Mouse (Mus musculus) embryonic facial prominence, embryonic 13.5 days (tissue): Measurements from ENCODE around the gene Chchd5. TPM values are rescaled to one million over a fixed set of nuclear protein-coding genes. Genes with fewer than 3 reads are reported as not detected.

Source experiments
- ATAC-seq: fragments of 200-750 bp; cut with Nextera tagmentation; 2 replicates; pipeline ENCODE4 v1.8.0; 2017; ENCODE audit warnings: low read depth; ENCODE audit not compliant: insufficient number of reproducible peaks, insufficient read depth, low FRiP score, low TSS enrichment
- H3K27ac ChIP-seq: fragments of 300-500 bp; sonication (generic); 2 replicates; pipeline ENCODE4 v1.5.1; 2015; ENCODE audit warnings: moderate library complexity, mild to moderate bottlenecking, inconsistent platforms
- H3K27me3 ChIP-seq: fragments of 300-500 bp; sonication (generic); 2 replicates; pipeline ENCODE4 v1.6.1; 2015; ENCODE audit warnings: mild to moderate bottlenecking, inconsistent platforms
- H3K36me3 ChIP-seq: fragments of 300-500 bp; sonication (generic); 2 replicates; pipeline ENCODE4 v1.6.1; 2015; ENCODE audit warnings: mild to moderate bottlenecking, inconsistent platforms
- H3K4me1 ChIP-seq: fragments of 300-500 bp; sonication (generic); 2 replicates; pipeline ENCODE4 v1.6.1; 2015; ENCODE audit warnings: inconsistent platforms
- H3K4me2 ChIP-seq: fragments of 300-500 bp; sonication (generic); 2 replicates; pipeline ENCODE4 v1.6.1; 2015; ENCODE audit warnings: moderate library complexity, mild to moderate bottlenecking, inconsistent platforms
- H3K4me3 ChIP-seq: fragments of 300-500 bp; sonication (generic); 2 replicates; pipeline ENCODE4 v1.5.1; 2015; ENCODE audit warnings: mild to moderate bottlenecking, inconsistent platforms
- H3K9ac ChIP-seq: fragments of 300-500 bp; sonication (generic); 2 replicates; pipeline ENCODE4 v1.6.1; 2015; ENCODE audit warnings: mild to moderate bottlenecking, inconsistent platforms
- H3K9me3 ChIP-seq: fragments of 300-500 bp; sonication (generic); 2 replicates; pipeline ENCODE4 v1.6.1; 2016; ENCODE audit warnings: inconsistent platforms
- WGBS: fragments of 180-500 bp; shearing (Covaris S2); methylation state at CpG from one replicate; pipeline ENCODE4 v1.1.7; 2015; ENCODE audit warnings: mixed read lengths; 5-methylcytosine and 5-hydroxymethylcytosine counted together
- polyA plus RNA-seq: library from polyadenylated mRNA; unstranded; fragments of >200 nt; fragmentation: Nextera tagmentation; extraction: Ambion mirVana; gene quantifications from 2 replicates; pipeline ENCODE4 v1.2.1, GENCODE M21; 2015

Chchd5 gene
- polyA plus RNA-seq, 1 experiment from 2014 or later: 31.7 TPM

DNA sequence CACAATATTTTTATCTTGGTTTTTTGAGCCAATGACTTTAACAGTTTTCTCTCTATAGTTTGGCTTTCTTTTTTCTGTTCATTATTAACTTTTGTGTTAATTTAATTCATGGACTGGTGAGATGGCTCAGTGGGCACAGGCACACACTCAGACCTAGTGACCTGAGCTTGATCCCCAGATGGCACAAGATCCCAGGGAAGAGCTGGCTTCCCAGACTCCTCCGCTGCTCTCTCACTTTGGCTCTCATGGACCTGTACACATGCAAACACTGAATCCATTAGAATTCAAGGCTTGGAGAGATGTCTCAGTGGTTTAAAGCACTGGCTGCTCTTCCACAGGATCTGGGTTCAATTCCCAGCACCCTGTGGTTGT is 13.1 kb upstream of the Chchd5 start:
- no peak overlapping the region for H3K27ac ChIP-seq
- no peak for ATAC-seq

DNA sequence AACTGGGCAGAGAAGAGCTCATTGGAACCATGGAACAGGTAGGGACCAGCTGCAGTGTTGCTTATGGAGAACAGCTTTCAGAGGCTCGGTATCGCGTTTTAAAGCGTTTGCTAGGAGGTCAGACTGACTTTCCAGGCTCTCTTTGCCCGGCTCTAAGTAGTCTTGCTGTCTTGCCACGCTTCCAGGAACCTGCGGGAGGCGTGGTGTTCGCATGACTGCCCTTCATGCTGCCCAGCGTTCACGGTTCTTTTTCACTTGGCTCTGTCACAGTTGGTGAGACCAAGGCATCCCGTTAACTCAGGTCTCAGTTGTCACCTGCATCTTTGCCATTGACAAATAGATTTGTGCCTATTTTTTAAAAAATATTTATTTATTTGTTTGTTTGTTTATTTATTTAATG is 11.4 kb upstream of the Chchd5 start:
- H3K27ac ChIP-seq: no peak overlapping the region
- H3K9ac ChIP-seq: no peak overlapping the region
- no peaks in the 10 kb centered on the region for H3K9me3 ChIP-seq
- H3K4me3 ChIP-seq: no peak overlapping the region
- no peak for ATAC-seq
- no peak overlapping the region for H3K4me2 ChIP-seq
- WGBS: 94% methylated on average over 12 of the region's 12 CpGs
- no peaks in the 10 kb centered on the region for H3K4me1 ChIP-seq
- H3K27me3 ChIP-seq: no peaks in the 10 kb centered on the region
- H3K36me3 ChIP-seq: peaks cover 94% of the 10 kb centered on the region

More for the DNA sequence above, 13.1 kb upstream of the Chchd5 start:
- Histone ChIP-seq H3K36me3 (peaks cover 90% of the 10 kb centered on the region), H3K9ac (no peak overlapping the region), H3K4me3 (no peak overlapping the region), H3K4me2 (no peak overlapping the region), H3K9me3 (no peaks in the 10 kb centered on the region), H3K27me3 (no peaks in the 10 kb centered on the region), H3K4me1 (no peaks in the 10 kb centered on the region)
- WGBS: 88% methylated on average over 1 of the region's 1 CpGs

DNA sequence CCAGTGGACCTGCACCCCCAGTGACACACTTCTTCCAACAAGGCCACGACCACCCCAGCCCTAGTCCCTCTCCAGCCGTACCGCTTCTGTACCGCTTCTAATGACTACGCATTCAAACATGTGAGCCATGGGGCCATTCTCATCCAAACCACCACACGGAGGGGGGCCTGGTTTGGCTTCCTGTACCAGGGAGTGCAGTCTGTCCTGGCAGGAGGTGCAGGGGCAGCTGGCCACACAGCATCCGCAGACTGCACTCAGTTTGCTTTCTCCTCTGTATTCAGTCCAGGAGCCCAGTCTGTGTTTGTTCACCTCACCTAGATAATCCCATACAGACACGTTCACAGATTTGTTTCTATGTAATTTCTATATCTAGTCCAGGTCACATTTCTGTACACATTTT is 7.5 kb upstream of the Chchd5 start:
- H3K9me3 ChIP-seq: no peaks in the 10 kb centered on the region
- no peak for ATAC-seq
- peaks cover 94% of the 10 kb centered on the region for H3K36me3 ChIP-seq
- H3K4me3 ChIP-seq: no peak overlapping the region
- H3K4me1 ChIP-seq: no peaks in the 10 kb centered on the region
- H3K4me2 ChIP-seq: no peak overlapping the region
- H3K27ac ChIP-seq: no peak overlapping the region
- H3K9ac ChIP-seq: no peak overlapping the region
- 92% methylated on average over 8 of the region's 8 CpGs for WGBS
- H3K27me3 ChIP-seq: no peaks in the 10 kb centered on the region

DNA sequence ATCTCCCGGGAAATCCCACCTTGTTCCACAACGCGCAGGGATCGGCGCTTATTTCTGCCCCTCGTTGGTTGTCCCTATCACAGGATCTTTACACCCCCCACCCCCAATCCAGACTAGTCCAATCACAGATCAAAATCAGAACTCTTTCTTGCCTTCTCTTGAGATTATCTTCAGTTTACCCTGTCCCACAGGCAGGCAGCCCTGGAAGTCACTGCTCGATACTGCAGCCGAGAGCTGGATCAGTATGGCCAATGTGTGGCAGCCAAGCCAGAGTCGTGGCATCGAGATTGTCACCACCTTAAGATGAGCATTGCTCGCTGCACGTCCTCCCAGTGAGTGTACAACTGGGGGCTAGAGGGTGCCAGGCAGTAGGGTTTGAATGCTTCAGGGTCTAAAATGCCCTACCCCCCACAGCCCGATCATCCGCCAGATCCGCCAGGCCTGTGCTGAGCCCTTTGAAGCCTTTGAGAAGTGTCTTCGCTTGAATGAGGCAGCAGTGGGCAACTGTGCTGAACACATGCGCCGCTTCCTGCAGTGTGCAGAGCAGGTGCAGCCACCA is 566 bp downstream of the Chchd5 start:
- H3K4me2 ChIP-seq: peak overlapping the region; percentile 90
- H3K4me1 ChIP-seq: peaks cover 14% of the 10 kb centered on the region
- H3K4me3 ChIP-seq: peak overlapping the region; percentile 65
- no peaks in the 10 kb centered on the region for H3K27me3 ChIP-seq
- peaks cover 8% of the 10 kb centered on the region; the same call in 1 of the 2 replicates for H3K9me3 ChIP-seq
- H3K9ac ChIP-seq: peak overlapping the region; percentile 74
- H3K27ac ChIP-seq: peak overlapping the region; percentile 91
- peaks cover 56% of the 10 kb centered on the region for H3K36me3 ChIP-seq
- WGBS: 37% methylated on average over 18 of the region's 18 CpGs
- ATAC-seq: 0 out of 2 replicates have a peak, but pooled peaks have one; percentile 13

DNA sequence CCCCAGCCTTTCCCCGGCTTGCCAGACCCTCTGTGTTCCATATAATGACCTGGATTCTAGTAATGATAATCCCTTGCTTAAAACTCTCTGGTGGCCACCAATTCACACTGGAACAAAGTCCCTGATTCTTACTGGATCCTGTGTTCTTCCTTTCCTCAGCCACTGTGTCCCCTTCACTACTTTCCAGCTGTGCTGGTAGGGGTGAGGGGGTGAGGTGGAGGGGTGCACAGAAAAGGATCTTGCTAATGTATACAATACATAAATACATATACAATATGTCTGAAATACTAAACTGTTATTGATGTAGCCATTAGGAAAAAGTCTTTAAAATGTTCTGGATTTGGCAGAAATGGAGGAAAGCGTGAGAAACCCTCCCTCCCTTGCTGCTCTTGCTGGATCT is 1.3 kb downstream of the Chchd5 start:
- Histone ChIP-seq H3K27me3 (no peaks in the 10 kb centered on the region), H3K4me1 (peaks cover 14% of the 10 kb centered on the region), H3K9me3 (peaks cover 8% of the 10 kb centered on the region; the same call in 1 of the 2 replicates), H3K4me2 (peak overlapping the region; percentile 90), H3K27ac (no peak overlapping the region), H3K9ac (peak overlapping the region; percentile 74), H3K36me3 (peaks cover 49% of the 10 kb centered on the region), H3K4me3 (peak overlapping the region; percentile 65; the same call in 1 of the 2 replicates)
- WGBS: 98% methylated on average over 2 of the region's 2 CpGs
- no peak for ATAC-seq

DNA sequence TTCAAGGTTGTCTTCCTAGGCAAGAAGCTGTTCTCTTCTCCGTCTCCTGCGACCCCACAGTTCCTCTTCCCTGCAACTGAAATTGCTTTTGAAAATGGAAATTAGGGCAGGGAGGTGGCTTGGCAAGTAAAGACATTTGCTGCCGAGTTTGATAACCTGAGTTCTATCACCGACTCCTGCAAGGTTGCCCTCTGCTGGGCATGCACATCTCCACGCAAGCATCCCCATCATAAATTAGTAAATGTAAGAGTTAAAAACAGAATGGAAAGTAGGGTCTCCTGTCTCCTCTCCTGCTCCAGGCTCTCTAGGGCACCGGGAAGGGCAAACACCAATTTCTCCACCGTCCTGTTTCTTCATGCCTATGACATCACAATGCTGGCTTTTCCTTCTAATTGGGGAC is 2.7 kb downstream of the Chchd5 start:
- 95% methylated on average over 7 of the region's 7 CpGs for WGBS
- Histone ChIP-seq H3K4me1 (peaks cover 14% of the 10 kb centered on the region), H3K36me3 (peaks cover 35% of the 10 kb centered on the region), H3K27ac (no peak overlapping the region), H3K27me3 (no peaks in the 10 kb centered on the region), H3K9me3 (peaks cover 8% of the 10 kb centered on the region; the same call in 1 of the 2 replicates), H3K4me2 (no peak overlapping the region), H3K9ac (no peak overlapping the region), H3K4me3 (no peak overlapping the region)
- ATAC-seq: no peak

DNA sequence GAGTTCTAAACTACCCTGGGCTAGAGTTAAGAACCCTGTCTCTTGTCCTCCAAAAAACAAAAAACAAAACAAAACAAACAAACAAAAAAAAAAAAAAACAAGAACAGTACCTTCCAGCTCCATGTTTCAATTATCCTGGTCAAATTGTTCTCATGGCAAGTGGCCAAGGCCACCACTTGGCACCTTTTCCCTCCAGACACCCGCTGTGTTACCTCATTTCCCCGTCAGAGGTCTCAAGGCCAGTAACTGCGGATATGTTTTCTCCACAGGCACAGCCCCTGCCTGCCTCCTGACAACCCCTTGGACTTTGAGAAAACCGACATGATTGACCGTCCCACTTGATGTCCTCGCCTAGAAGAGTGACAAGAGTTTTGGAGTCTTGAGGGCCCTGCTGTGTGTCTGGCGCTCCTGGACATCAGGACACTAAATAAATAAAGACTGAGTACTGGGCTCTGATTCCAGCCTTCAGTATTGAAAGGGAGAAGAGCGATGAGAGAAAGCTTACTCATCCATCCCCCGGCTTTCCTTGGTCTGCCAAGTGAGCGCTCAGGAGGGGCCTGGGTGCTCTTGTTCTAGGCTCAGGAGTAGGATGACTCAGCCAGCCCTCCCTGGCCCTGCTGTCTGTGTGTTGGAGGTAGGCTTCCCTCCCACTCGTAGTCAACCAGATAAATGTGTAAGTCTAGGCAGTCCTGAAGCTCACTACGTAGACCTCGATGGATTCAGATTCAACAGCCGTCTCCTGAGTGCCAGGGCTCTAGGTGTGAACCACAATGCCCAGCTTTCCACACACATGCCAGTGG is 3.7 kb downstream of the Chchd5 start:
- H3K4me2 ChIP-seq: no peak overlapping the region
- H3K4me3 ChIP-seq: no peak overlapping the region
- no peak overlapping the region for H3K27ac ChIP-seq
- no peak for ATAC-seq
- peaks cover 26% of the 10 kb centered on the region for H3K36me3 ChIP-seq
- no peaks in the 10 kb centered on the region for H3K27me3 ChIP-seq
- H3K9me3 ChIP-seq: peaks cover 8% of the 10 kb centered on the region; the same call in 1 of the 2 replicates
- WGBS: 96% methylated on average over 14 of the region's 14 CpGs
- H3K9ac ChIP-seq: no peak overlapping the region
- H3K4me1 ChIP-seq: peaks cover 14% of the 10 kb centered on the region

DNA sequence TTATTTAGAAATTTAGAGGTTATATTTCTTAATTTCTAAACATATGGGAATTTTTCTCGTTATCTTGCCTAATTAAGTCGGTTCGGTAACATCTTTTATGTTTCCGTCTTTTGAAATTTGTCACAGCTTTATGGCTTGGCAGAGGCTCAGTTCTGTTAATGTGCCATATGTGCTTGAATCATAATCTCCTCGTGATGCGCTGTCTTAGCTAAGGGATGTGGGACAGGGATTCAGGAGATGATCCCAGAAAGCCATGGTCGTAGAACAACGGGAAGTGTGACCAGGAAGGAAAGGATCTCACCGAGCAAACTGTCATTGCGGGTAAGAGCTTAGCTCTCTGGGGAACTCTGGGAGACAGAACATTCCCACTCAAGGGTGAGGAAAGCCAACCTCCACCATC is 10.4 kb downstream of the Chchd5 start:
- Histone ChIP-seq H3K36me3 (no peaks in the 10 kb centered on the region), H3K4me2 (no peak overlapping the region), H3K4me3 (no peak overlapping the region), H3K9ac (no peak overlapping the region), H3K27me3 (no peaks in the 10 kb centered on the region), H3K9me3 (no peaks in the 10 kb centered on the region), H3K27ac (no peak overlapping the region), H3K4me1 (no peaks in the 10 kb centered on the region)
- 84% methylated on average over 10 of the region's 10 CpGs for WGBS
- no peak for ATAC-seq

DNA sequence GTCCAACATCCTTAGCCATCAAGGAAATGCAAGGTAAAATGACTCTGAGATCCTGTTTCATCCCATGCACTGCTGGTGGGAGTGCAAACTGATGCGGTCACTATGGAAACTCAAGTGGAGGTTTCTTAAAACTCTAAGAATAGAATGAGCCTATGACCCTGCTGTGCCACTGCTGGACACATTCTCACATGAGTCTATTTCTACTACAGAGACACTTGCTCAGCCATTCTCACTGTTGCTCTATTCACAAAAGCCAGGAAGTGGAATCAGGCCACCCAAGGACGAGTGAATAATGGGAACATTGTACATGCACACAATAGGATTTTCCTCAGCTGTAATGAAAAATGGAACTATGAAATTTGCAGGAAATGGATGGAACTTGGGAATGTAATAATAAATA is 19.3 kb downstream of the Chchd5 start:
- Histone ChIP-seq H3K4me3 (no peak overlapping the region), H3K9ac (no peak overlapping the region), H3K4me2 (no peak overlapping the region), H3K27me3 (no peaks in the 10 kb centered on the region), H3K4me1 (no peaks in the 10 kb centered on the region), H3K36me3 (no peaks in the 10 kb centered on the region), H3K9me3 (no peaks in the 10 kb centered on the region), H3K27ac (no peak overlapping the region)
- 67% methylated on average over 2 of the region's 2 CpGs for WGBS
- no peak for ATAC-seq

DNA sequence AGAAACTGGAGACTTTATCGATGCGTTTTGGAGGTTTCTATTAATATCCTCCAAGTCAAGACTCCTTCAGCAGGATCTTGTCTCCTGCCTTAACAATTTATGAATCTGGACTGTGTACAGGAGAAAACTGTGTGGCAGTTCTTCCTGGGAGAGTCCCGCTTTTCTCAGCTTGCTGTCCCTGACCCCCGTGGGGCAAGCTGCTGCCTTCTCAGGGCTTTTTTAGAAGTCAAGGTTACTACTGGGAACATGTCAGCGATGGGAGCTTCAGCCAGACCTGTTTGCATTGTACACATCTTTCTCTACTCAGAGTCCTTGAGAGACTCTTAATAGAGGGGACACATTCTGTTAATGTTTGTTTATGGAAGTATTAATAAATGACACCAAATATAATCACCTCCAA is 20.9 kb downstream of the Chchd5 start:
- Histone ChIP-seq H3K9me3 (no peaks in the 10 kb centered on the region), H3K27me3 (no peaks in the 10 kb centered on the region), H3K9ac (no peak overlapping the region), H3K27ac (no peak overlapping the region), H3K36me3 (no peaks in the 10 kb centered on the region), H3K4me2 (no peak overlapping the region), H3K4me1 (no peaks in the 10 kb centered on the region), H3K4me3 (no peak overlapping the region)
- WGBS: 79% methylated on average over 5 of the region's 5 CpGs
- ATAC-seq: no peak

DNA sequence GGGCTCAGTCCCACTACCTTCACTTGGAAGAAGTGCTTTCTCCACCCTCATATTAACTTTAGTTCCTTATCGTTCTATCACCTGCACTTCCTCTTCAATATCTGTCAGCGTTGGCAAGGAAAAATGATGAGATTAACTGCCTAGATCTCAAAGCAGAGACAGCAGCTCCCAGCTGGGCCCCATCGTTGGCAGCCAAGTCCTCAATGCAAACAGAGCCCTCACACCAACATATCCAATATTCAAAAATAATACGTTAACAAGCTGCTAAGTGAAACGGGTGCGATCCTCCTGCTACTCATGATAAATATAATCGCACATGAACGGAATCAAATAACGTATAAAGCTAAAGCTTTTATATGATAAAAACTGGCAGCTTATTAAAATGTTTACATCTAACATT is 21.6 kb downstream of the Chchd5 start:
- no peak for ATAC-seq
- Histone ChIP-seq H3K4me3 (no peak overlapping the region), H3K4me1 (no peaks in the 10 kb centered on the region)

DNA sequence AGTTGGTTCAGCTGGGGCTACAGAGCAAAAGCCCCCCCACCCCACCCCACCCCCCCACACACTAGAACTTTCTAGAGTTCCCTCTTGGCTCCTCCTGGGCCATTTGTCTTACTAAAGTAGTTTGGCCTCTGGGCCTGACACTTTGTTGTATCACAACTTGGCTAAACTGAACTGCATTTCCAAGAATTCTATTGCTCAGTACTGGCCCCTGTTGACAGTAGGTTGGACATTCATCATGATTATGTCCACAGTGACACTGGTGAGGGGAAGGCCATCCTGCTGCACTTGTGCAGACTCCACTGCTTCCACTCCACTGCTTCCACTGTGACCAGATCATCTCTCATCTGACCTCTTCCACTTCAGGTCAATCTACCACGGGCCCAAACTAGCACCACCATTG is 23.3 kb downstream of the Chchd5 start:
- Histone ChIP-seq H3K9ac (no peak overlapping the region), H3K4me1 (no peaks in the 10 kb centered on the region), H3K4me3 (no peak overlapping the region), H3K27me3 (no peaks in the 10 kb centered on the region), H3K27ac (no peak overlapping the region), H3K4me2 (no peak overlapping the region), H3K9me3 (no peaks in the 10 kb centered on the region), H3K36me3 (no peaks in the 10 kb centered on the region)
- 74% methylated on average over 1 of the region's 1 CpGs for WGBS
- no peak for ATAC-seq

More for the DNA sequence above, 21.6 kb downstream of the Chchd5 start:
- no peaks in the 10 kb centered on the region for H3K36me3 ChIP-seq
- no peaks in the 10 kb centered on the region for H3K27me3 ChIP-seq
- H3K27ac ChIP-seq: no peak overlapping the region
- H3K4me2 ChIP-seq: no peak overlapping the region
- no peak overlapping the region for H3K9ac ChIP-seq
- H3K9me3 ChIP-seq: no peaks in the 10 kb centered on the region
- 87% methylated on average over 9 of the region's 9 CpGs for WGBS
